Mouse (Mus musculus) lung, postnatal 0 days (tissue): Measurements from ENCODE around the gene Peg3.

ENCODE experiments used
- CTCF ChIP-seq: IDR thresholded peaks from 2 replicates; pipeline ENCODE4 v1.5.1; 2016; ENCODE audit warnings: antibody characterized with exemption, mild to moderate bottlenecking
- EP300 ChIP-seq: IDR thresholded peaks from 2 replicates; pipeline ENCODE4 v1.6.1; 2016; ENCODE audit warnings: antibody characterized with exemption, mild to moderate bottlenecking, control low read depth

GRCm38 (mm10) chr7:6658606-6659005 is 71.6 kb downstream of the Peg3 start:
- TF ChIP-seq CTCF: no peak
- TF ChIP-seq EP300: no peak
